Mouse (Mus musculus) neutrophil, adult 65 days (primary cell): ENCODE data around the gene Rasl11a. TPM values are rescaled to one million over a fixed set of nuclear protein-coding genes. Genes with fewer than 3 reads are reported as not detected.

Experiments used
- total RNA-seq: library from RNA; stranded (reverse); gene quantifications from 2 replicates; pipeline ENCODE4 v1.2.4, GENCODE M21; 2023

The Rasl11a gene
- not detected in 2 replicates for total RNA-seq

GRCm38 (mm10) chr5:146844945-146845365, at the start of gene Rasl11a:
Gene Rasl11a (plus strand): TSS chr5:146845071.

GRCm38 (mm10) chr5:146832769-146833448, 12.0 kb upstream of the Rasl11a start, which contains the start of gene Rpl21:
Gene Rpl21 (plus strand): TSS chr5:146832890.

Other genes with a start within 250 kb of the Rasl11a start
- gene Usp12, start 50.1 kb upstream of the Rasl11a start, total RNA-seq = 19.5 and 22.1 TPM in 2 replicates
- 121 and 149 TPM in 2 replicates for gene Rpl21, start 12.2 kb upstream of the Rasl11a start, total RNA-seq
- gene Gtf3a, start 103.6 kb downstream of the Rasl11a start, total RNA-seq = 12.3 TPM in 2 replicates
- gene Mtif3, start 118.7 kb downstream of the Rasl11a start, total RNA-seq = 7.4 and 8.6 TPM in 2 replicates
- gene Lnx2, start 231.5 kb downstream of the Rasl11a start, total RNA-seq = 3.2 and 4.2 TPM in 2 replicates
- 51.9 and 57.2 TPM in 2 replicates for gene Polr1d, start 232.0 kb downstream of the Rasl11a start, total RNA-seq